Mouse (Mus musculus) right cerebral cortex, postnatal 14 days (tissue): ENCODE measurements around the gene Gle1.
A peak's percentile ranks its signal among the peaks of the same experiment; 100 is the strongest.
"Not testable (repeated sequence)": the region's sequence is repeated elsewhere in the genome, so short reads cannot be mapped to it uniquely, and the experiment has no call there.

Experiments
- DNase-seq: peaks from one replicate; pipeline ENCODE4 v3.0.0; 2022

Gene Gle1

DNA sequence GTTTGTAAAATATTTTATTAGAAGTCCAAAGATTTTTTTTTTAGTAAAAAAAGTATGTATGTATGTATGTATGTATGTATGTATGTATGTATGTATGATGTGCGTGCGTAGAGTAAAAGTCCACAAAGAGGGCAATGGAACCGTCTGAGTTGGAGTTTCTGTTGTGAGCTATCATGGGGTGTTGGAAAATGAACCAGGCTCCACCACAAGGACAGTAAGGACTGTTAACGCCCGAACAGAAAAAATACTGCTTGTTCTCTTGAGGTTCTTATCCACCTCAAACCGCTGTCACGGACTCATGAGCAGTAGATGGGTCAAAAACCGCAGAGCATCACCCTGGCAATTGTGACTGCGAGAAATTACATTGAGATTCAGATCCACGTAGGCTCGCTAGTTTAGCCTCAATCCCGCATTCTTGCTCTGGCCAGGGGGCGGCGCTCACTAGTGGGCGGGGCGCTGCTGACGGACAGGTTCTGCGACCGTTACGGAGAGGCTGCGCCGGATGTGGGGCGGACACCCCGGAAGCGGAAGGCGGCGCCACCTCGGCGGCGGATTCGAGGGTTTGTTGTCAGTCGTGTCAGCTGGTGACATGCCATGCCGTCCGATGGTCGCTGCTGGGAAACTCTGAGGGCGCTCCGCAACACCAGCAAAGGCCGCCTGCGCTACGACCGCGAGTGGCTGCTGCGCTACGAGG is at the start of gene Gle1:
TSS of gene Gle1 (plus strand) at position 521 of the 694 bp plus-strand sequence.
- peak; percentile 97 for DNase-seq

DNA sequence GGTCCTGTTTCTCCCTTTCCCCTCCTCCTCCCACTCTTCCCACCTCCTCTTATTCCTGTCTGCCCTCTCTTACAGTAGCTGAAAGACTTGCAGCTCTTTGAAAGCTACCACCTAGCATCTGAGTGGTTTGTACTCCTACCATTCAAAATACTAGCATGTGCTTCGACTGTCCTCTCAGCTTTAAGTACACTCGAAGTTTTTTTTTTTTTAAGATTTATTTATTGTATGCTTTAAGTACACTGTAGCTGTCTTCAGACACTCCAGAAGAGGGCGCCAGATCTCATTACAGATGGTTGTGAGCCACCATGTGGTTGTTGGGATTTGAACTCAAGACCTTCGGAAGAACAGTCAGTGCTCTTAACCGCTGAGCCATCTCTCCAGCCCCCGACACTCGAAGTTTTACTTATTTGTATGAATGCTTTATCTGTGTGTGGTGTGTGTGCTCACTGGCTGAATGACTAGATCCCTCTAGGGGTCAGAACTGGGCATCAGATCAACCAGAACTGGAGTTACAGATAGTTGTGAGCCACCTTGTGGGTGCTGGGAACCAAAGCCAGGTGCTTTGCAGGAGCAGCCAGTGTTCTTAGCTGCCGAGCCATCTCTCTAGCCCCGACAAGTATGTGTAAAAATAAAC is 48.5 kb upstream of the Gle1 start:
- not testable (repeated sequence) for DNase-seq

DNA sequence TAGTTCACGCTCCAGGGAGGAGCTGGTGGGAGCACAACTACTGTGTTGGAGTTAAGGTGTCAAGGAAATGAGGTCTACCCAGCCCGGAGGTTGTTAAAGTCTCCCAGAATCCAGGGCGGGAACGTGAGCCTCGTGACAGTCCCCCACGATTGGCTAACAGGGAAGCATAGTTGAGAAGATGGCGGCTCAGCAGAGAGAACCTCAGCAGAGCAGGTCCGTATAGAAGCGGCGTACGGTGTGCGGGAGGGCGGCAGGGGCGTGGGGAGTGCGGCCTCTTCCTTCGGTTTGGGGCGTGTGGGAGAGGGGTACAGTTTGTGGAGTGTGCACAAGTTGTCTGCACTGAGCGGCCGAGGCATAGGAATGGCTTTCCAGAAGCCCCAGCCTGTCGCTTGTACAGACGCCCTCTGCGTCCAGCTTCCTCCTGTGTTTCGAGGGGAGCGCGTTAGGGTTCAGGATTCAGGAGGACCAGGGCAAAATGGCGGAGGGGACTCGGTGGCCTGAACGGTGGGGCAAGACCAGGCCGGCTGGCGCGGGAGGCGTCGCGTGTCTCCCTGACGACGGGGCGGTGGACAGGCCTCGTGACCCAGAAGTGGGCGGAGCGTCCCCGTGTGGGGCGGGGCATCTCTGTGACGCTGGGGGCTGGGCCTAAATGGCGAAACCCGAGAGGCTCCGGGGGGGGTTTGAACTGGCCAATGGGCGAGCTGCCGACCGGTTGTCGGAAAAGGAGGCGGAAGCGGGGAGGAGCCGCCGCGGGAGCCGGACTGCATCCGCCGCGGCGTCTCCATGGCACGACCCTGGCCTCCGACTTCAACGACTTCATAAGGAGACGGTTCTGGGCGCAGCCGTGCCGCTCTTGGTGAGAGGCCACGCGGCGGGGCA is 45.9 kb upstream of the Gle1 start, which contains the start of gene Odf2:
TSS of gene Odf2 (plus strand) at position 156 of the 879 bp plus-strand sequence.
- peak; percentile 99 for DNase-seq

DNA sequence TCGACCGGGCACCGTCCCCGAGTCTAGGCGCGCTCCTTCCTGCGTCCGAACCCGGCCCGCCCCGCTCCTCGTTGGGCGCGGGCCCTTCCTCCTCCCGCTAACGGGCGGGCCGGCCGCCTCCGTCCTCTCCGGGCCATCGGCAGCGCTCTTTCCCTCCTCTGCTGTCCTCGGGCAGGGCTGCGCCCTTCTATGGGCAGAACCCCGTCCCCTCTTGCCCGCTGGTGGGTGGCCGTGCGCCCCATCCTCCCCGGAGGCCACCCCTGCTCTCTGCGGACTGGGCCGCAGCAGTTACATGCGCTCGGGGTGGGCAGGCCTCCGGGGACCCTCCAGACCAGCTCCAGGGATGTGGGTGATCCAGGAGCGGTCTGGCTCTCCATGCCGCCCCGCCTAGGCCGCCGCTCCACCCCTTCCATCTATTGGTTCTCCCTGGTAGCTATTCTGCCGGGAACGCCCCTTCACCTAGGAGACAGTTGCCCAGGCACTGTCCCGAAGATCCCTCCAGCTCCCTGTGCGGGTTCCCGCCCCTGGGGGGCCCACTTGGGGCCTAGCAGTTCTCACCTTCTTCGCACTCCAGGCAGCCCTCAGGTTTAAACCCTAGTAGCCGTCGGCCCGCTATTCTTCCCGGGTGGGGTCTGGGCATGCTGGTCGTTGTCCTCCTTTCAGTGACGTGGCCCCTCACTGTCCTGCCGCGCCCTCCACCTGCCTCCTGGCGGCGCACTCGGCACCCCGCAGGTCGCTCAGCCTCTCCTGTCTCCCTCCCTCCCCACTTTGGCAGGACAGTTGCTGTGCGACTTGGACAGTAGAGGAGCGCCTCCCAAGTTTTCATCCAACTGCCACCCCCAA is 45.0 kb upstream of the Gle1 start:
- peak; percentile 76 for DNase-seq

DNA sequence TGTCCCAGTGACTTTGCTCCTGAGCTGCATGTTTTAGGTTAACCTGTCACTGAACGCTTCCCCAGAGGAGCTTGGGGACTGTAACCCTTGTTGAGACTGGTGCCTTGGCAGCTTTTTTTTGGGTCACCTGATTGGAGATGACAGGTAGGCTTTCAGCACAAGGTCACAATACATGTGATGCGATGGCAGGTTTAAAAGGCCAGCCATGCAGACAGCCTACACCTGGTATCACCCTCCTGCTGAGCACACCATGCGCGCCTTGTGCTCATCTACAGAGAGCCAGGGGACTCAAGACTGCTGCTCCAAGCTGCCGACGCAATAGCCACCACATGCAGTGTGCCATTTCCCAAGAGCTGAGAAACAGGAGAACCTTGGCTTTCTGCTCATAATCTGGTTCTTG is 43.5 kb upstream of the Gle1 start:
- DNase-seq, result no peak

DNA sequence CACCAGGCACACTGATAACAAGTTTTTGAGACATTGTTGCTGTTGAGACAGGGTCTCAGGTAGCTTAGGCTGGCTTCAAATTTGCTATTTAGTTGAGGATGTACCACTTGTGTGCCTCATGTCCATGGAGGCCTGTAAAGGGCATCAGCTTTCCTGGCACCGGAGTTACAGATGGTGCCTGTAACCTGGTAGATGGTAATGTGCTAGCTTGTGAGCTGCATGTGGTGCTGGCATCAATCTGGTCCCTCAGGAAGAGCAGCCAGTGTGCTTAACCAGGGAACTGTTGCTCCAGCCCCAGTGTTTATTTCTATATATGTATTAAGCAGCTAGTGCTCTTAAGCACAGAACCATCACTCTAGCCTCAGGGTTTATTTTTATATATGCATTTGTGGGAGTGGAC is 39.2 kb upstream of the Gle1 start:
- no peak for DNase-seq

DNA sequence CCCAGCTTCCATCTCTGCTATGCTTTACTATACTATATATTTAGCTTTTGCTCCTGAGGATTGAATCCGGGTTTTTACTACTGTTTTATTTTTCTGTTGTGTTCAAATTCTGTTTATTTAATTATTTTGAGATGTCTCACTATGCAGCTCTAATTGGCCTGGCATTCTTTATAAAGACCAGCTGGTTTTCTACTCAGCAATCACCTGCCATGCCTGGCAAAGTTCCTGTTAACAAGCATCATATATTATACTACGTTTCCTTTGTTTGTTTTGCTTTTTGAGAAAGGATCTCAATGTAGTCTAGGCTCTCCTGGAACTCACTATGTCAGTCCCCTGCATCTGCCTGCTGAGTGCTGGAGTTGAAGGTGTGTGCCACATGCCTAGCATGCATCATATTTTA is 37.9 kb upstream of the Gle1 start:
- no peak for DNase-seq

DNA sequence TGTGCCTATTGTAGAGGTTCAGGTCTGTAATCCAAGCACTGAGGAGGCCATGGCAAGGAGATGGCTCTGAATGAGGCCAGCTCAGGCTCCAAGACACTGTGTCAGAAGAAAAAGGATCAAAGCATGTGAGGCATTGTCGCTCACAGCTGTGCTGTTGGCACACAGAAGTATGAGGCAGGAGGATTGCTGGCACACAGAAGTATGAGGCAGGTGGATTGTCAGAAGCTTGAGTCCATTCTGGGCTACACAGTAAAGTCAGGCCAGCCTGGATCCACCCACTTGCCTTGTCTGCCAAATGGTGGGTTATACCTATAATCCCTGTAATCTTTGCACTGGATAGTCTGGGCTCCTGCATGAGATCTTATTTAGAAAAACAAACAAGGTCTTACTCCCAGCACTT is 37.1 kb upstream of the Gle1 start:
- DNase-seq, result no peak

DNA sequence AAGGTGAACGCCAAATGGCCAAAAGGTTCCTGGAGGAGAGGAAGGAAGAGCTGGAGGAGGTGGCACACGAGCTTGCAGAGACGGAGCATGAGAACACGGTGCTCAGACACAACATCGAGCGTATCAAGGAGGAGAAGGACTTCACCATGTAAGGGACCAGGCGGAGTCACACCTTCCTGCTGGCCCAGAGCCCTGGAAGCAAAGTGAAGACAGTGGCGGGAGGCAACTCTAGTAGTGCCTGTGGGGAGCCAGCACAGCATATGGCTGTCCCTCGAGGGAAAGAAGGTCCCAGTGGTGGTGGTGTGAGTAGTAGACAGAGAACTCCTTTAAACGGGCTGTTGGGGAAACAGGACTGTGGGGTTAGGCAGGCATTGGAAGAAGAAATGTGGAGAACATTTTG is 33.0 kb upstream of the Gle1 start:
- no peak for DNase-seq

DNA sequence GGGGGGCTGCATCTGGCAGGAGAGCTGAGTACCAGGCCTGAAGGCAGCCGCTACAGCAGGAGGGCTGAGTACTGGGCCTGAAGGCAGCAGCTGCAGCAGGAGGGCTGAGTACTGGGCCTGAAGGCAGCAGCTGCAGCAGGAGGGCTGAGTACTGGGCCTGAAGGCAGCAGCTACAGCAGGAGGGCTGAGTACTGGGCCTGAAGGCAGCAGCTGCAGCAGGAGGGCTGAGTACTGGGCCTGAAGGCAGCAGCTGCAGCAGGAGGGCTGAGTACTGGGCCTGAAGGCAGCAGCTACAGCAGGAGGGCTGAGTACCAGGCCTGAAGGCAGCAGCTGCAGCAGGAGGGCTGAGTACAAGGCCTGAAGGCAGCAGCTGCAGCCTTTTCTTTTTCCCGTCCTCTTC is 27.1 kb upstream of the Gle1 start:
- DNase-seq, result not testable (repeated sequence)

DNA sequence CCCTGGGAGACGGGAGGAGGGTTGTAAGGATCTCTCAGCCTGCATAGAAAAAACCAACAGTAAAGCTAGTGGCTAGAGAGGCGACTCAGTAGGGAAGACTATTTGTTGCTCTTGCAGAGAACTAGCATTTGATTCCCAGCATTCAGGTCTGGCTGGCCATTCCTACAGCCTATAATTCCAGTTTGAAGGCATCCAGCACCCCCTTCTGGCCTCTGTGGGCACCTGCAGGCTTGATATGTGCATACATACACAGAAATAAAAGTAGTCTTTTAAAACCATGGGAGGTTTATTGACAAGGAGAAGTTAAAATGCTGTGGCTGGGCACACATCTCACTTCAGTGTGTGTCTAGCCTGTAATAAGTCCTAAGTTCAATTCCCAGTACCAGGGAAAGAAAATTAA is 25.2 kb upstream of the Gle1 start:
- DNase-seq, result no peak

DNA sequence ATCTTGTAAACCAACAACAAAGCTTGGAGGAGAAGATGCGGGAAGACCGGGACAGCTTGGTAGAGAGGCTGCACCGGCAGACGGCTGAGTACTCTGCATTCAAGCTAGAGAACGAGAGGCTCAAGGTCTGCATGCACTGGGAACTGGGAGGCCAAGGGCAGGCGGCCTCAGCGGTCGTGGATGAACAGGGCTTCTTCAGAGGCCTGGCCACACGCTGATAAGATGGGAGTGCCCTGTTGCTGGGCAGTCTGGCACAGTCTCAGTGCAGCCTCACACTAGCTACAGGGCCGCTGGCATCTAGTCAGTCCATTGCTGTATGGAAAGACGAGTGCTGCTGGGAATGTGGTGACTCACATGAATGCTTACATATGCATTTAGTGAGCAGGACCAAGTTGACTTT is 17.6 kb upstream of the Gle1 start:
- no peak for DNase-seq

DNA sequence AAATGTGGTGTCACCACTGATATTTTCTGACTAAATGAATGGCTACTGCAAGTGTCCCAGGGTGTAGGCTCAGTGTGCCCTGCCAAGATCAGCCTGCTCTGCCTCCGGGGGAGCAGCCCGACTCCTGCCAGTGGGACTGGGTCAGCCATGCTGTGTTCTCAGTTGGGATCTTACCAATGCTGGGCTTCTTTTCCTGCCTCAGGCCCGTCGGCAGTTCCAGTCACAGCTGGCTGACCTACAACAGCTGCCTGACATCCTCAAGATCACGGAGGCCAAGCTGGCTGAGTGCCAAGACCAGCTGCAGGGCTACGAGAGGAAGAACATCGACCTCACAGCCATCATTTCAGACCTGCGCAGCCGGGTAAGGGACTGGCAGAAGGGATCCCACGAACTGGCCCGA is 13.2 kb upstream of the Gle1 start:
- peak; percentile 53 for DNase-seq

DNA sequence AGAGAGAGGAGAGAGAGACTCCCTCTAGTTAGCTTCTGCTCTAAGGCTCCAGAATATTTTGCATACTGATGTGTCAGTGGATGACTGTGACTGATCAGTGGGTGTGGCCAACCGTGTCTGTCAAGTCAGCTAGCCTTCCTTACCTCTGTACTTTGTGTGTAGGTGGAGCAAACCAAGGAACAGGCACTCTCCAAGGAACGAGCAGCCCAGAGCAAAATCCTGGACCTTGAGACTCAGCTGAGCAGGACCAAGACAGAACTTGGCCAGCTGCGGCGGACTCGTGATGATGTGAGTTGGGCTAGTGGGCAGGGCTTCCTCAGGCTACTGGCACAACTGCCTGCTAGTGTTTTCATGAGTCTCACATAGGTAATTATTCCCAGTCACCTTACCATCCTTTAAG is 8.7 kb upstream of the Gle1 start:
- DNase-seq, result no peak

DNA sequence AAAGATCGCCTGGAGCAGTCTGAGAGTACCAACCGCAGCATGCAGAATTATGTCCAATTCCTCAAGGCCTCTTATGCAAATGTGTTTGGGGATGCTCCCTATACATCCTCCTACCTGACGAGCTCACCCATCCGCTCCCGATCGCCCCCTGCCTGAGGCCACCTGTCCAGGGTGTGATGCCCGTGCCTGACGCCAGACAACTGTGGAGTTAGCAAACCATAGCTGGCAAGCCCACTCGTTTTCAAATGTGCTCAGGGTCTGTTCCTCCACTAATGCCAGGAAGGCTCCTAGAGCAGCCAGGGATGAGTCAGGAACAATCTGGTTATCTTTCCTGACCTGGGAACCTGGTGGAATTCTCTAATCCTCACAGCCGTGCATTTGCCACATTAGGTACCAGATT is 4.7 kb upstream of the Gle1 start:
- DNase-seq, result no peak

DNA sequence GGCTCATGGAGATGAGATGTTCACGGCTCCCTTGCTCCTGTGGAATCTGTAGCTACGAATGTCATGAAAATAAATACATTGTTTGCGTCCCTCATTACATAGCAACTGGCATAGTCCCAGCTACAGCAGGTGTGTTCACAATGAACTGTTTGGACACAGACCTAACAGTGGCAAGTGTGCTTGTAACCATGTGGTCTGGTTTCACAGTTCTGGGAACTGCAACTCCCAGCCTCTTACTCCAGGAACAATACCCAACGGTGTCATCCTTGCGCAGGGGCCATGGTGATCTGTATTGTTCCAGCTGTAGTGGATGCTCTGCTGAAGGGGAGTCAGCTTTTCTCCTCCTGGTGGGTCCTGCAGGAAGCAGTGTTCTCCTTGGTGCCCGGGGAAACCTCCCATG is 4.0 kb upstream of the Gle1 start:
- no peak for DNase-seq

DNA sequence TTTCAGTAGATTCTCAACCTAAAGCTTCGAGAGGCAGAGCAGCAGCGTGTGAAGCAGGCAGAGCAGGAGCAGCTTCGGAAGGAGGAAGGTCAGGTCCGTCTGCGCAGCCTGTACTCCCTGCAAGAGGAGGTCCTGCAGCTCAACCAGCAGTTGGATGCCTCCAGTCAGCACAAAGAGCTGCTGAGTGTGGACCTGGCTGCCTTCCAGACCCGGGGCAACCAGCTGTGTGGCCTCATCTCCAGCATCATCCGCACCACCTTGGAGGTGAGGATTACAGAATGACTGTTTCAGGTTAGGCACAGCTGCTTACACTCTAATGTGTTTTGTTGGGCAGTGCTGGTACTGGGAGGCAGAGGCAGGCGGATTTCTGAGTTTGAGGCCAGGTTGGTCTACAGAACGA is 4.8 kb downstream of the Gle1 start:
- no peak for DNase-seq

DNA sequence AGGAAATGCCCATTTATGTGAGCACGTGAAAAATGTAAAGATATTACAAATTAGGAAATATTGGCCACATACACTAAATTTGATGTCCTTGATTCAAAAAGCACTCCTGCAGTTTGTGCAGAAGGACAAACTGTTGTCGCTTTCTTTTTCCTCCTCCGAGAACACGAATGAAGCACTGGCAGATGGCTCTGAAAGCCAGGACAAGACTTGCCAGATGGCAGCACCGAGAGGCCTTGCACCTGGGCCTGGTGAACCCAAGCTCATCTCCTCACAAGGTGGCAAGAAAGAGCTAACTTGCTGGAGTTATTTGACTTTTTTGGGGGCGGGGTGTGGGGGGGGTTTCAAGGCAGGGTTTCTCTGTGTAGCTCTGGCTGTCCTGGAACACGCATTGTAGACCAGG is 5.6 kb downstream of the Gle1 start:
- DNase-seq, result no peak

DNA sequence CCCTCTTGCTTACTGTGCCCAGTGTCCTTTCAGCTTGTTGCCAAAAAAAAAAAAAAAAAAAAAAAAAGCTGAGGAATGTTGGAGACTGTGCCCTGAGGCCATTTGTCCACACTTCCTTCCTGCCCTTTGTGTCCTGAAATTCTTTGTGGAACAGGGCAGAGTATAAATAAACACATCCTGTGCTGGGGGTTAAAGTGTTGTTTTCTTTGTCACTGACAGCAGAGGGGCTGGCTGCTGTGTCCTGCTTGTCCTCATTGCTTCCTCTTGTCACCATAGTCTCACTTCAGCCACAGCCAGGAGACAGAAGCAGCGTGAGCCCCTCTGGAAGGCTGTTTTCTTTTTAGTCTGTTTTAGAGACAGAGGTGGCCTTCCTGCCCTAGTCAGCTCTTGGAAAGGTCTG is 9.5 kb downstream of the Gle1 start:
- no peak for DNase-seq

DNA sequence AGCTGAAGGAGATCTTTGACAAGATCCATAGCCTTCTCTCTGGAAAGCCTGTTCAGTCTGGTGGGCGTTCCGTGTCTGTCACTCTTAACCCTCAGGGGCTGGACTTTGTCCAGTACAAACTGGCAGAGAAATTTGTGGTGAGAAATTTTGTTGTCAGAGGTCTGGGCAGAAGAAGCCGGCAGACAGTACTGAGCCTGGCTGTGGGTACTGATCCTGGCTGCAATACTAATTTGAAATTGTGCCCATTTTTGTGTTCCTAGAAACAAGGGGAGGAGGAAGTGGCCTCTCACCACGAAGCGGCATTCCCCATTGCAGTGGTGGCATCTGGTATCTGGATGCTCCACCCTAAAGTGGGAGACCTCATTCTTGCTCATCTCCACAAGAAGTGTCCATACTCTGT is 13.7 kb downstream of the Gle1 start:
- no peak for DNase-seq

DNA sequence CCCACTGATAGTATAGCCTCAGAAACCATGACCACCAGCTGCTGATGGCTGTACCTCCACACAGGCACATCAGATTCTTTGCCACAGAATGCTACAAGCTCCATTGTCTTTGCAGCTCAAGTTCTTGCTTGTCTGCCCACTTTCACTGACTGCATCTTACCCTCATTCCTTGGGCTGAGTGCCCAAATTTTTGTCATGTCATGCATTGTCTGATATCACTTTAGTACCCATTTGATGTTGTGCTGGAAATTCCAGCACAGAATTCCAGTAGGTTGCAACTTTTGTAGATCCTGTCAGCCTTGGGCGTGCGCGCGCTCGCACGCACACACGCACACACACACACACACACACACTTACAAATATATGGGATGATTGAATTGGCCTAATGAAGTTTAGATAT is 26.0 kb downstream of the Gle1 start:
- no peak for DNase-seq

DNA sequence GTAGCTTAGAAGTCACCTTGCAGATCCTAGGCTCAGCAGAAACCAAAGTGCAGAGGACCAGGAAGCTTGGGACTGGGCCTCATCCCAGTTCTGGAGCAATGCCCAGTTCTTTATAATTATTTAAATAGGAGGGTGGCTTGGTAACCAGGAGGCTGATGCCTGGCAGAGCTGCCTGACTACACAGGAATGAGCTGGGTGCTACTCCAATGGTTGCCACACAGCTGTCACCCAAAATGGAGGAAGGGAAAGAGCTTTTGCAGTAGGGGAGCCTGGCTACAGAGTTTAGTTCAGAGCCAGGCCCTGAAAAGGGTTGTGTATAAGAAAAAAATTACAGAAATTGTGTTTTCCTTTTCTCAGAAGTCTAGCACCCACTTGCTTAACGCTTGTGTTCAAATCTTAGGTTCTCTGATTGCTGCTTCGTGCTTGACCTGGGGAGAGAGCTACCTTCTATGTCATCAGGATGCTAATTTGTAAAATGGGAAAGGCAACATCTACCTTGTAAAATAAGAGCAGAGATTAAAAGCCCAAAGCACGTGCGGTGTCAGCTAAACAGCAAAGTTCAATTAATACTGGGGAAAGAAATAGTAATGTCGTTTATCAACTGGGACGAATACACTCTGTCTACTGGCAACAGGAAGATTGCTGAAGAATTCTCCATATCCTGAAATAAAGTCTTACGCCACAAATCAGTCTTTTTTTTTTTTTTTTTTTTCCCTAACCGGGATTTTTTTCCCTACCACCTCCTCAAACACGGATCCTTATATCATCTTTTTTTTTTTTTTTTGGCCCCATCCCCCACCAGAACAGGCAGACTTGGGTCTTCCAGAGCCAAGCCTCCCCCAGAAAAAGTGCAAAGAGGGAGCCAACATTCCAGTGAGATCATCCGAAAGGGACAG is 29.4 kb downstream of the Gle1 start:
- DNase-seq, result peak; percentile 22
